Mouse (Mus musculus) lung, adult 2 months (tissue): ENCODE results near the gene Abca7. TPM values are rescaled to one million over a fixed set of nuclear protein-coding genes. Genes with fewer than 3 reads are reported as not detected.
"Not testable (repeated sequence)": the region's sequence is repeated elsewhere in the genome, so short reads cannot be mapped to it uniquely, and the experiment has no call there.

Experiments
- DNase-seq: peaks from one replicate; pipeline ENCODE4 v3.0.0; 2022
- H3K4me1 ChIP-seq: fragments of 200-500 bp; 2 replicates; pipeline ENCODE4 v1.6.1; 2011; ENCODE audit warnings: low read length; ENCODE audit not compliant: control insufficient read depth, insufficient read depth
- H3K4me3 ChIP-seq: fragments of 200-500 bp; replicated peaks from 2 replicates; pipeline ENCODE3; 2011; ENCODE audit warnings: low read depth, mild to moderate bottlenecking, control low read depth, low read length; ENCODE audit errors: extremely low read depth
- CTCF ChIP-seq: fragments of 200-500 bp; IDR thresholded peaks from 2 replicates; pipeline ENCODE4 v1.5.1; 2011; ENCODE audit warnings: mild to moderate bottlenecking, low read length, control low read depth; ENCODE audit not compliant: insufficient read depth
- POLR2A ChIP-seq: fragments of 200-500 bp; IDR thresholded peaks from 2 replicates; pipeline ENCODE4 v1.6.1; 2011; ENCODE audit warnings: low read depth, mild to moderate bottlenecking, control low read depth, low read length, borderline replicate concordance; ENCODE audit errors: extremely low read depth
- WGBS: fragments of 180-500 bp; shearing (Covaris S2); methylation state at CpG from one replicate; pipeline ENCODE4 v1.1.7; 2018; 5-methylcytosine and 5-hydroxymethylcytosine counted together
- polyA plus RNA-seq: library from polyadenylated mRNA; depleted of rRNA; stranded (reverse); fragments of >200 nt; gene quantifications from 2 replicates; pipeline ENCODE4 v1.2.3, GENCODE M21; 2012

Gene Abca7
- polyA plus RNA-seq, 1 experiment, result 38.2 TPM

DNA sequence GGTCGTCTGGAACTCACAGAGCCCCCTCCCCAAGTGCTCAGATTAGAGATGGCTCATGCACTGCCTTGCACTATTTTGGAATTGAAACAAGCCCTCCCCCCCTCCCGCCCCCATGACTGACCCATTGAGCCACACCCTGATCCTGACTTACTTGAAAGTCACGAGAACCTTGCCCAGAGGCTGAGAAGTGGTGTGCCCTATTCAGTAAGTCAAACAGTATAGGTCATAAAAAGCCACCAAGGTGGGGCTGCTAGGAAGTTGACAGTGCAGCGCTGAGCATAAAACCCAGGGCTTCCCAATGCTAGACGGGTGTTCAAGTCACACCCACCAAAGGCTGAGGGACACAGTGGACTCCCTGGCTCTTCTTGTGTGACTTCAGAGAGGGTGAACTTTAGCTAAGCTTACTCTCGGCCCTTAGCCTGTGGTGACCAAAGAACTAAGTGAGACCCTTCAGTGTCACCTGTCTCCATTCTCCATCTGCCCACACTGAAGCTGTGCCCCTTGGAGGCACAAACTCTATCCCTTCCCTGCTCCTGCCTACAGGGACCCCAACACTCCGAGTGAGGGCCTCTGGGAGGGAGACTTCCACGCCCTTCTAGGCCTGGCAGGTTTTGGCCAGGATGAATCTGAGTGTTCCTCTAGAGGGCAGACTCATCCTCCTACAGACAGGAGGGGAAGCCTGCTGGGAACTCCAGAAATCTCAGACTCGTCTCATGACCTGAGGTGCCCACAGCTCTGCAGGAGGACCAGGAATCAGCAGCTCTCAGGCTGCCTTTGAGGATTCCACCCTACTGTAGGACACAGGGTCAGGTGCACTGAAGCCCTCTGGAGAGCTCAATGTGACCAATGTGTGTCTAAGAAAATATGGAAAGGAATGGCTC lies 37.5 kb downstream of the Abca7 start:
- no peak overlapping the region for H3K4me3 ChIP-seq
- peaks cover 35% of the 10 kb centered on the region for H3K4me1 ChIP-seq
- DNase-seq, result peak; percentile 61
- 12% methylated on average over 9 of the region's 9 CpGs for WGBS
- TF ChIP-seq CTCF (peak; percentile 57; the same call in 1 of the 2 replicates), POLR2A (0 out of 2 replicates have a peak, but pooled peaks have one; percentile 9)

DNA sequence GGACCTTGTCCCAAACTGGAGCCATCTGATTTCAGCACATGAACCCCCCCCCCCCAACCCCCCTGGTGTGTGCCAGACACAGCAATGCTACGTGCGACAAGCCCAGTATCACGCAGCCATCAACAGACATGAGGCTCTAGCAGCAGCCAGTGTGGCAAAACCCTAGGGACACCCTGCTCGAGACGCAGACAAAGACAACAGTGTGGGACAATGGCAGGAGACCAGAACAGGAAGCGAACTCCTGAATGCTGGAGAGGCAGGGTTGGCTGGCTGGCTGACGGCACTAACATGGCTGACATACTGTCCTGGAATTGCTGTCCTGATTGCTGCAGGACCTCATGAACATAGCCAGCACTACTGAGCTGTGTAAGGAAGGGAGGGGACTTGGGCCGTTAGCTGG lies 38.9 kb downstream of the Abca7 start:
- no peak for TF ChIP-seq CTCF
- TF ChIP-seq POLR2A, result no peak; the same call in 1 of the 2 replicates
- Histone ChIP-seq H3K4me1 (peaks cover 36% of the 10 kb centered on the region), H3K4me3 (no peak overlapping the region)
- DNase-seq, result no peak
- WGBS, result 57% methylated on average over 8 of the region's 8 CpGs

DNA sequence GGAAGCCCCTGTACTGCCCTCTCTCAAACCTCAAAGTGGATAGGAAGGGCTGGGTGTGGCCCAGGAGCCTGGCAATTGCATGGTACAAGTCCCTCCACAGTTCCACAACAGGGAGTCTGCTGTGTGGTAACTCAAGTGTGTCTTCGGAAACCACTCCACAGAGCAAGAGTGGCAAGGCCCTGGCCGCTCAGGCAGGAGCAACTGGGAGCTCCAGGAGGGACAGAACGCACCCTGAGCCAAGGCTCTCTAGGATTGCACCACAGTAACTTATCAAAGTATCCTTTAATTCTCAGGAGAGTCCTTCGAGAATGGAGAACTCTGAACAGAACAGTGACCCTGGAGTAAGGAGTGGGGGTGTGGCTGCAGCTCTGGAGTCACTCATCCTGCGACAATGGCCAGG lies 39.4 kb downstream of the Abca7 start:
- no peak overlapping the region for H3K4me3 ChIP-seq
- WGBS, result 60% methylated on average over 5 of the region's 5 CpGs
- peaks cover 36% of the 10 kb centered on the region for H3K4me1 ChIP-seq
- peak; percentile 46 for DNase-seq
- no peak for TF ChIP-seq CTCF
- TF ChIP-seq POLR2A, result 0 out of 2 replicates have a peak, but pooled peaks have one; percentile 3

DNA sequence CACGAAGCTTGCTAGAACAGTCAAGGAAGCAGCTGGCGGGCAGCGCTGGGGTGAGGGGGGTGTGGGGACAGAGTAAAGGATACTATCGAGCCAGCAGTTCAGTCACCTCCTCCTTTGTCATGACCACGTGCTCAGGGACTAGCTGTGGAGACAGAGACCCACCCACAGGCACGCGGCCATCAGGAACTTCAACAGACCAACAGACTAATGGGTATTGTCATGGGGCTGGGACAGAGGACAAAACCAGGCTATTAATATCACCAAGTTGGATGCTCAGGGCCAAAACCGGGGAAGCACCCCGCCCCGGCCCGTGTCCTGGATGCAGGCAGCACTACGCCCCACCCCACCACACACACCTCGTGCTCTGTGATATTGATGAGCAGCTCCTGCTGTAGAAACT lies 40.5 kb downstream of the Abca7 start:
- peaks cover 36% of the 10 kb centered on the region for H3K4me1 ChIP-seq
- H3K4me3 ChIP-seq, result no peak overlapping the region
- DNase-seq, result no peak
- no peak for TF ChIP-seq POLR2A
- WGBS, result 74% methylated on average over 13 of the region's 13 CpGs

DNA sequence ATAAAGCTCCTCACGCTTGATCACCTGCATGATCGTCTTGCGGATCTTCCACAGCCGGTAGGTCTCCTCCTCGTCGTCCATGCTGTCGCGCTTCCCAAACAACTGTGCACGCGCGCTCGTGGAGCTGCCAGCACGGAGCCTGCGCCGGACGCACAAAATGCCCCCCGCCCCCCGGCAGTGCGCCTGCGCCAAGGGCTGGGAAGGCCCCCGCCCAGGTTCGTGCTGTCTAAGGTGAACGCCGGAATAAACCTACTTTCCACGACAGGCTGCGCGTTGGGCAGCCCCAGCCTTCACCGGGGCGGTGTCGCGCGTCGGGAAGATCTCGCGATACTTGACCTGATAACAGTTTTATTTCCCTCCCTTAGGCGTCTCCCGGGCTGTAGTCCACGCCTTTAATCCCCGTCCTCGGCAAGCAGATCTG lies 43.3 kb downstream of the Abca7 start, which contains the start of gene Polr2e:
TSS of gene Polr2e (minus strand) at position 237 of the 421 bp plus-strand sequence.
- no peak for TF ChIP-seq CTCF
- TF ChIP-seq POLR2A, result peak; percentile 90; the same call in 1 of the 2 replicates
- under 1% methylated on average over 40 of the region's 40 CpGs for WGBS
- DNase-seq, result peak; percentile 93
- peak within 1 kb of the TSS; percentile 75 for H3K4me3 ChIP-seq
- peaks cover 18% of the 10 kb centered on the region for H3K4me1 ChIP-seq

DNA sequence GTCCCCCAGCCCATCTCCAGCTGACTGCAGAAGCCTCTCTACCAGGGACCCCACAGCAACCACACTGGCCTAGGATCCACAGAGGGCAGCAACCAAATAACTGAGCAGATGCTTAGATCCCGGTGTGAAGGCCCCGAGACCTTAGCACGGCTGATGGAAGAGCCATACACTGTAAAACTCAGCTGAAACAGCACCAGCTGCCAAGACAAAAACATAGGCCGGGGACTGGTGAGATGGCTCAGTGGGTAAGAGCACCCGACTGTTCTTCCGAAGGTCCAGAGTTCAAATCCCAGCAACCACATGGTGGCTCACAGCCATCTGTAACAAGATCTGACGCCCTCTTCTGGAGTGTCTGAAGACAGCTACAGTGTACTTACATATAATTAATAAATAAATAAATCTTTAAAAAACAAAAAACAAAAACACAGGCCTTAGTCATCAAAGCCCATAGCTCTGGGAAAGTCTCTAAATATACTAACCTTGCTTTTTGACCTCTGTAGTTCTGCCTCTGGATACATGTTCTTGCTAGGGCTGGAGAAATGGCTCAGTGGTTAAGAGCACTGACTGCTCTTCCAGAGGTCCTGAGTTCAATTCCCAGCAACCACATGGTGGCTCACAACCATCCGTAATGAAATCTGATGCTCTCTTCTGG lies 45.2 kb downstream of the Abca7 start:
- not testable (repeated sequence) for H3K4me3 ChIP-seq, H3K4me1 ChIP-seq, DNase-seq
- 87% methylated on average over 8 of the region's 8 CpGs for WGBS

DNA sequence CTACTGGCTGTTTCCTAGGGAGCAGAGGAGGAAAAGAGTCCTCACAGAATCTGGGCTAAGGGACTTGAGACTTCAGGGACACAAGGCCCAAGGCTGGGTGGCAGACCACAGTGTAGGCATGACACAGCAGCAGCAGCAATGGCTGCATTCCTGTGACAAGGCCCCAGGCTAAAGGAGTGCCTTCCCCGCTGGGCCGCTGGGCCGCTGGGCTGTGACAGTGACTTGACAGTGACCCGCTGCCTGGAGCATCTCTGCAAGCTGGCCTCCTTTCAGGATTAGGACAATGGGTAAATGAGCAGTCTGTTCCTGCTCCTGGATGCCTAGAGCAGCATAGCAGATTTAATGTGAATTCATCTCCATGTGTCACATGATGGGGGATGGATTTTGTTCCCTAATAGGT lies 47.8 kb downstream of the Abca7 start:
- 77% methylated on average over 4 of the region's 4 CpGs for WGBS
- no peak for DNase-seq
- no peak overlapping the region for H3K4me3 ChIP-seq
- H3K4me1 ChIP-seq, result peaks cover 4% of the 10 kb centered on the region; the same call in 1 of the 2 replicates
- TF ChIP-seq POLR2A (no peak), CTCF (no peak)

DNA sequence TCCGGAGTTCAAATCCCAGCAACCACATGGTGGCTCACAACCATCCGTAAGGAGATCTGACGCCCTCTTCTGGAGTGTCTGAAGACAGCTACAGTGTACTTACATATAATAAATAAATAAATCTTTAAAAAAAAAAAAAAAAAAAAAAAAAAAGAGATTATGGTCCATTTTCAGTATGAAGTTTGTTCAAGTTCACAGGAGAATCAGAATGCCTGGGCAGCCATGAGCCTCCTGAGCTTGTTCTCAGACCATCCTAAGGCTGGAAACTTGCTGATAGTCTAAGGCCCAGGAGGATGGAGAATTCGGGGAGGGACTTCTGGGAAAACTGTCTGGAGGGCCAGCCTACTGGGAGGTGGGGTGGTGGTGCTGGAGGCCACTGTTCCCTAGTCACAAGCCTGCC lies 49.1 kb downstream of the Abca7 start:
- 74% methylated on average over 3 of the region's 4 CpGs for WGBS
- not testable (repeated sequence) for H3K4me1 ChIP-seq, DNase-seq, H3K4me3 ChIP-seq

DNA sequence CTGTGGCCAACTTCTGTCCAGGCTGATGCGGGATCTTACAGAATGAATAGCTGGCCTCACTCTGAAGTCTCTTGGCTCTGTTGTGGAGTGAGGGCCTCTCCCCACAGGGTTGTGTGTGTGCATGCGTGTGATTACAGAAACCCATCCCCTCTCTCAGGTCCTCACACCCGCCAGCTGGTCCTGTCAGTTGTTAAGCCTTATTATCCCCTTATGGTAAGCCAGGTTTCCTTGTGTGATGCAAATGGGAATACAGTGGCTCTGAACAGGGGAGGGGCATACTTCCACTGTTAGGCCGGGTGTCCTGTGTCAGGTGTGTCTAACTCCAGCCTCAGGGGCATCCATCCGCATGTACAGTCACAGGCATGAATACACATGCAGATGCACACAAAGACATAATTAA lies 49.5 kb downstream of the Abca7 start:
- peaks cover 6% of the 10 kb centered on the region; the same call in 1 of the 2 replicates for H3K4me1 ChIP-seq
- 93% methylated on average over 5 of the region's 5 CpGs for WGBS
- DNase-seq, result no peak
- no peak overlapping the region for H3K4me3 ChIP-seq
- no peak for TF ChIP-seq POLR2A
- TF ChIP-seq CTCF, result no peak
